Mouse (Mus musculus) hindbrain, embryonic 14.5 days (tissue): ENCODE data around the gene Tgfbr3. TPM values are rescaled to one million over a fixed set of nuclear protein-coding genes. Genes with fewer than 3 reads are reported as not detected.

Source experiments
- ATAC-seq: fragments of 200-750 bp; cut with Nextera tagmentation; 2 replicates; pipeline ENCODE4 v1.8.0; 2017; ENCODE audit warnings: moderate number of reproducible peaks, mild to moderate bottlenecking, moderate TSS enrichment, moderate library complexity; ENCODE audit not compliant: low FRiP score
- DNase-seq: peaks from one replicate; pipeline ENCODE4 v3.0.0-alpha.2; 2015; ENCODE audit warnings: low spot score
- H3K27ac ChIP-seq: fragments of 300-500 bp; sonication (generic); 2 replicates; pipeline ENCODE4 v1.5.1; 2014; ENCODE audit warnings: mild to moderate bottlenecking, moderate library complexity
- H3K27me3 ChIP-seq: fragments of 300-500 bp; sonication (generic); 2 replicates; pipeline ENCODE4 v1.6.1; 2014; ENCODE audit warnings: mild to moderate bottlenecking, low read length, mixed read lengths; ENCODE audit not compliant: control insufficient read depth, insufficient read depth
- H3K36me3 ChIP-seq: fragments of 300-500 bp; sonication (generic); replicated peaks from 2 replicates; pipeline ENCODE4 v1.6.1; 2014; ENCODE audit not compliant: control insufficient read depth, insufficient read depth
- H3K4me1 ChIP-seq: fragments of 300-500 bp; sonication (generic); replicated peaks from 2 replicates; pipeline ENCODE4 v1.6.1; 2014; ENCODE audit warnings: antibody characterized with exemption, low read length, mixed read lengths; ENCODE audit not compliant: control insufficient read depth, insufficient read depth
- H3K4me2 ChIP-seq: fragments of 300-500 bp; sonication (generic); replicated peaks from 2 replicates; pipeline ENCODE4 v1.6.1; 2014; ENCODE audit warnings: mild to moderate bottlenecking, moderate library complexity
- H3K4me3 ChIP-seq: fragments of 300-500 bp; sonication (generic); replicated peaks from 2 replicates; pipeline ENCODE4 v1.5.1; 2014; ENCODE audit warnings: mild to moderate bottlenecking, low read length
- H3K9ac ChIP-seq: fragments of 300-500 bp; sonication (generic); 2 replicates; pipeline ENCODE4 v1.6.1; 2014
- H3K9me3 ChIP-seq: fragments of 300-500 bp; sonication (generic); 2 replicates; pipeline ENCODE4 v1.6.1; 2016; ENCODE audit warnings: low read length; ENCODE audit not compliant: control insufficient read depth
- WGBS: fragments of 180-500 bp; shearing (Covaris S2); extraction: QIAGEN DNeasy Blood & Tissue Kit; methylation state at CpG from one replicate; pipeline ENCODE4 v1.1.7; 2014; 5-methylcytosine and 5-hydroxymethylcytosine counted together
- polyA plus RNA-seq: library from polyadenylated mRNA; unstranded; fragments of >200 nt; fragmentation: Nextera tagmentation; extraction: Ambion mirVana; gene quantifications from 2 replicates; pipeline ENCODE4 v1.2.1, GENCODE M21; 2014

Gene Tgfbr3
- polyA plus RNA-seq, 1 experiment from 2014 or later: 7.1 TPM

- H3K9ac ChIP-seq: no peak overlapping the region
- H3K36me3 ChIP-seq: no peaks in the 10 kb centered on the region
- H3K27ac ChIP-seq: no peak overlapping the region
- H3K4me2 ChIP-seq: no peak overlapping the region
- DNase-seq (no peak), ATAC-seq (no peak)
- no peaks in the 10 kb centered on the region for H3K27me3 ChIP-seq
- H3K4me3 ChIP-seq: no peak overlapping the region
- 52% methylated on average over 7 of the region's 7 CpGs for WGBS
- no peaks in the 10 kb centered on the region; the same call in 1 of the 2 replicates for H3K4me1 ChIP-seq
- no peaks in the 10 kb centered on the region for H3K9me3 ChIP-seq
Measured at GRCm38 (mm10) chr5:107192372-107192771, 97.1 kb downstream of the Tgfbr3 start.

GRCm38 (mm10) chr5:107188551-107188950 lies 100.9 kb downstream of the Tgfbr3 start:
- Histone ChIP-seq H3K36me3 (no peaks in the 10 kb centered on the region), H3K27ac (no peak overlapping the region), H3K4me2 (no peak overlapping the region), H3K4me1 (no peaks in the 10 kb centered on the region), H3K9ac (no peak overlapping the region), H3K9me3 (no peaks in the 10 kb centered on the region), H3K27me3 (no peaks in the 10 kb centered on the region), H3K4me3 (no peak overlapping the region)
- ATAC-seq: no peak
- WGBS: 88% methylated on average over 10 of the region's 10 CpGs
- DNase-seq: no peak

- DNase-seq (no peak), ATAC-seq (no peak)
- no peaks in the 10 kb centered on the region for H3K36me3 ChIP-seq
- H3K27me3 ChIP-seq: no peaks in the 10 kb centered on the region
- no peak overlapping the region for H3K9ac ChIP-seq
- H3K4me2 ChIP-seq: no peak overlapping the region
- H3K27ac ChIP-seq: no peak overlapping the region
- H3K4me3 ChIP-seq: no peak overlapping the region
- no peaks in the 10 kb centered on the region for H3K9me3 ChIP-seq
- WGBS: 91% methylated on average over 3 of the region's 3 CpGs
- no peaks in the 10 kb centered on the region for H3K4me1 ChIP-seq
Measured at GRCm38 (mm10) chr5:107186206-107186605, 103.2 kb downstream of the Tgfbr3 start.

GRCm38 (mm10) chr5:107184158-107184883 lies 105.1 kb downstream of the Tgfbr3 start:
- Histone ChIP-seq H3K36me3 (no peaks in the 10 kb centered on the region), H3K4me2 (no peak overlapping the region), H3K9me3 (no peaks in the 10 kb centered on the region), H3K27ac (no peak overlapping the region), H3K9ac (no peak overlapping the region), H3K27me3 (no peaks in the 10 kb centered on the region), H3K4me3 (no peak overlapping the region), H3K4me1 (no peaks in the 10 kb centered on the region)
- WGBS: 89% methylated on average over 8 of the region's 8 CpGs
- DNase-seq (no peak), ATAC-seq (no peak)

GRCm38 (mm10) chr5:107183537-107183936 lies 105.9 kb downstream of the Tgfbr3 start:
- WGBS: 84% methylated on average over 6 of the region's 6 CpGs
- Histone ChIP-seq H3K36me3 (no peaks in the 10 kb centered on the region), H3K4me2 (no peak overlapping the region), H3K9me3 (no peaks in the 10 kb centered on the region), H3K9ac (no peak overlapping the region), H3K27me3 (no peaks in the 10 kb centered on the region), H3K4me3 (no peak overlapping the region), H3K27ac (no peak overlapping the region), H3K4me1 (no peaks in the 10 kb centered on the region)
- ATAC-seq (no peak), DNase-seq (no peak)

GRCm38 (mm10) chr5:107182721-107183120 lies 106.7 kb downstream of the Tgfbr3 start:
- Histone ChIP-seq H3K36me3 (no peaks in the 10 kb centered on the region), H3K4me3 (no peak overlapping the region), H3K9ac (no peak overlapping the region), H3K4me1 (no peaks in the 10 kb centered on the region), H3K27ac (no peak overlapping the region), H3K27me3 (no peaks in the 10 kb centered on the region), H3K4me2 (no peak overlapping the region), H3K9me3 (no peaks in the 10 kb centered on the region)
- ATAC-seq (no peak), DNase-seq (no peak)
- 94% methylated on average over 7 of the region's 7 CpGs for WGBS

GRCm38 (mm10) chr5:107181820-107182219 lies 107.6 kb downstream of the Tgfbr3 start:
- no peak for ATAC-seq
- no peaks in the 10 kb centered on the region for H3K4me1 ChIP-seq
- no peaks in the 10 kb centered on the region for H3K9me3 ChIP-seq
- no peaks in the 10 kb centered on the region for H3K36me3 ChIP-seq
- H3K4me3 ChIP-seq: no peak overlapping the region
- no peak overlapping the region for H3K4me2 ChIP-seq
- no peaks in the 10 kb centered on the region for H3K27me3 ChIP-seq
- H3K9ac ChIP-seq: no peak overlapping the region
- DNase-seq: no peak
- WGBS: 93% methylated on average over 4 of the region's 4 CpGs
- no peak overlapping the region for H3K27ac ChIP-seq

- Histone ChIP-seq H3K27me3 (no peaks in the 10 kb centered on the region), H3K36me3 (no peaks in the 10 kb centered on the region), H3K27ac (no peak overlapping the region), H3K4me3 (no peak overlapping the region), H3K4me1 (no peaks in the 10 kb centered on the region), H3K4me2 (no peak overlapping the region), H3K9ac (no peak overlapping the region), H3K9me3 (no peaks in the 10 kb centered on the region)
- WGBS: 84% methylated on average over 5 of the region's 5 CpGs
- DNase-seq (no peak), ATAC-seq (no peak)
Measured at GRCm38 (mm10) chr5:107179194-107179593, 110.2 kb downstream of the Tgfbr3 start.

- no peak overlapping the region for H3K4me3 ChIP-seq
- H3K27ac ChIP-seq: no peak overlapping the region
- H3K9me3 ChIP-seq: no peaks in the 10 kb centered on the region
- no peaks in the 10 kb centered on the region for H3K27me3 ChIP-seq
- no peaks in the 10 kb centered on the region for H3K4me1 ChIP-seq
- H3K36me3 ChIP-seq: no peaks in the 10 kb centered on the region
- H3K9ac ChIP-seq: no peak overlapping the region
- no peak for ATAC-seq
- WGBS: 22% methylated on average over 6 of the region's 6 CpGs
- no peak for DNase-seq
- H3K4me2 ChIP-seq: no peak overlapping the region
Measured at GRCm38 (mm10) chr5:107177791-107178190, 111.6 kb downstream of the Tgfbr3 start.

- no peaks in the 10 kb centered on the region for H3K36me3 ChIP-seq
- no peak for DNase-seq
- WGBS: 58% methylated on average over 2 of the region's 2 CpGs
Measured at GRCm38 (mm10) chr5:107177248-107177647, 112.2 kb downstream of the Tgfbr3 start.

More at GRCm38 (mm10) chr5:107177248-107177647, 112.2 kb downstream of the Tgfbr3 start:
- no peak for ATAC-seq
- no peaks in the 10 kb centered on the region for H3K4me1 ChIP-seq
- no peak overlapping the region for H3K4me3 ChIP-seq
- no peak overlapping the region for H3K4me2 ChIP-seq
- no peaks in the 10 kb centered on the region for H3K9me3 ChIP-seq
- no peak overlapping the region for H3K9ac ChIP-seq
- no peaks in the 10 kb centered on the region for H3K27me3 ChIP-seq
- no peak overlapping the region for H3K27ac ChIP-seq
